Mouse (Mus musculus) CH12.LX (cell line): ENCODE results near the gene Mum1. TPM values are rescaled to one million over a fixed set of nuclear protein-coding genes. Genes with fewer than 3 reads are reported as not detected.

Experiments
- DNase-seq: peaks from one replicate; pipeline ENCODE4 v3.0.0-alpha.2; 2013; ENCODE audit errors: extremely low read depth
- H3K27ac ChIP-seq: 2 replicates; pipeline ENCODE4 v1.5.1; 2012; ENCODE audit warnings: low read depth, mild to moderate bottlenecking, control low read depth, moderate library complexity; ENCODE audit not compliant: insufficient read depth
- H3K27me3 ChIP-seq: replicated peaks from 2 replicates; pipeline ENCODE3; 2012; ENCODE audit warnings: inconsistent platforms
- H3K36me3 ChIP-seq, 2 experiments: replicated peaks in 1 of 2; 2 replicates each; pipeline versions ENCODE3 to v1.6.1; 2012; ENCODE audit warnings: inconsistent platforms in 1 of 2, low read length in 1 of 2, mild to moderate bottlenecking in 1 of 2, mixed read lengths in 1 of 2, moderate library complexity in 1 of 2; ENCODE audit not compliant: control insufficient read depth in 1 of 2, insufficient read depth in 1 of 2
- H3K4me1 ChIP-seq, 2 experiments: 2 replicates each; pipeline ENCODE4 v1.6.1; 2012; ENCODE audit warnings: inconsistent platforms in 1 of 2, moderate library complexity in 1 of 2; ENCODE audit not compliant: insufficient read depth in 2 of 2, control insufficient read depth in 1 of 2
- H3K4me2 ChIP-seq: 2 replicates; pipeline ENCODE4 v1.6.1; 2012; ENCODE audit warnings: low read depth, mild to moderate bottlenecking, control low read depth; ENCODE audit not compliant: poor library complexity, insufficient read depth, severe bottlenecking
- H3K4me3 ChIP-seq, 3 experiments: fragments of 150-350 bp in 1 of 3; sonication (generic) in 1 of 3; replicated peaks in 1 of 3; 2 replicates each; pipeline versions ENCODE3 to v1.5.1; 2011 to 2012; ENCODE audit warnings: low read depth in 2 of 3, low read length in 2 of 3, mild to moderate bottlenecking in 2 of 3, moderate library complexity in 2 of 3, control low read depth in 1 of 3, improper control_type of control experiment in 1 of 3, inconsistent platforms in 1 of 3, mixed read lengths in 1 of 3; ENCODE audit not compliant: poor library complexity in 1 of 3
- H3K79me2 ChIP-seq: replicated peaks from 2 replicates; pipeline ENCODE4 v1.6.1; 2012; ENCODE audit warnings: mild to moderate bottlenecking, moderate library complexity; ENCODE audit not compliant: control insufficient read depth, poor library complexity, insufficient read depth, severe bottlenecking; ENCODE audit errors: extremely low read depth
- H3K9ac ChIP-seq: 2 replicates; pipeline ENCODE4 v1.6.1; 2012; ENCODE audit warnings: low read depth, mild to moderate bottlenecking, control low read depth, moderate library complexity; ENCODE audit not compliant: insufficient read depth
- H3K9me3 ChIP-seq: replicated peaks from 2 replicates; pipeline ENCODE3; 2012; ENCODE audit warnings: low read length, inconsistent platforms, mixed read lengths
- BHLHE40 ChIP-seq: IDR thresholded peaks from 2 replicates; pipeline ENCODE4 v1.6.1; 2011; ENCODE audit warnings: mild to moderate bottlenecking, low read depth, low read length, improper control_type of control experiment
- CHD1 ChIP-seq: IDR thresholded peaks from 2 replicates; pipeline ENCODE4 v1.6.1; 2012; ENCODE audit warnings: low read depth, low read length, improper control_type of control experiment, inconsistent platforms
- E2F4 ChIP-seq: IDR thresholded peaks from 2 replicates; pipeline ENCODE4 v1.6.1; 2011; ENCODE audit warnings: low read depth, low read length, improper control_type of control experiment; ENCODE audit not compliant: insufficient replicate concordance
- ELF1 ChIP-seq: IDR thresholded peaks from 2 replicates; pipeline ENCODE4 v1.6.1; 2014; ENCODE audit warnings: low read depth, mild to moderate bottlenecking, inconsistent platforms, low read length, improper control_type of control experiment
- EP300 ChIP-seq: IDR thresholded peaks from 2 replicates; pipeline ENCODE4 v1.6.1; 2011; ENCODE audit warnings: low read length, improper control_type of control experiment
- ETS1 ChIP-seq: conservative IDR thresholded peaks from 2 replicates; pipeline ENCODE4 v1.6.1; 2012; ENCODE audit warnings: low read depth, mild to moderate bottlenecking, inconsistent platforms, low read length, improper control_type of control experiment, moderate library complexity
- HCFC1 ChIP-seq: IDR thresholded peaks from 2 replicates; pipeline ENCODE4 v1.6.1; 2012; ENCODE audit warnings: low read depth, mild to moderate bottlenecking, inconsistent platforms, low read length, improper control_type of control experiment
- JUN ChIP-seq: IDR thresholded peaks from 2 replicates; pipeline ENCODE4 v1.6.1; 2011; ENCODE audit warnings: low read depth, mild to moderate bottlenecking, low read length, improper control_type of control experiment, moderate library complexity; ENCODE audit not compliant: insufficient read depth
- JUND ChIP-seq: conservative IDR thresholded peaks from 2 replicates; pipeline ENCODE4 v1.6.1; 2011; ENCODE audit warnings: low read depth, low read length, improper control_type of control experiment
- KAT2A ChIP-seq: IDR thresholded peaks from 2 replicates; pipeline ENCODE4 v1.6.1; 2012; ENCODE audit warnings: low read length, improper control_type of control experiment, inconsistent platforms; ENCODE audit not compliant: insufficient replicate concordance
- MAZ ChIP-seq: IDR thresholded peaks from 2 replicates; pipeline ENCODE4 v1.6.1; 2012; ENCODE audit warnings: low read depth, mild to moderate bottlenecking, inconsistent platforms, low read length, improper control_type of control experiment, moderate library complexity
- MEF2A ChIP-seq: IDR thresholded peaks from 2 replicates; pipeline ENCODE4 v1.6.1; 2014; ENCODE audit warnings: low read depth, mild to moderate bottlenecking, inconsistent platforms, low read length, improper control_type of control experiment, borderline replicate concordance
- MXI1 ChIP-seq: IDR thresholded peaks from 2 replicates; pipeline ENCODE4 v1.6.1; 2011; ENCODE audit warnings: mild to moderate bottlenecking, low read depth, low read length, improper control_type of control experiment
- NRF1 ChIP-seq: IDR thresholded peaks from 2 replicates; pipeline ENCODE4 v1.6.1; 2014; ENCODE audit warnings: low read depth, mild to moderate bottlenecking, inconsistent platforms, low read length, improper control_type of control experiment, moderate library complexity
- POLR2A ChIP-seq: IDR thresholded peaks from 2 replicates; pipeline ENCODE4 v1.6.1; 2011; ENCODE audit warnings: low read depth, mild to moderate bottlenecking, improper control_type of control experiment, low read length
- SIN3A ChIP-seq: IDR thresholded peaks from 2 replicates; pipeline ENCODE4 v1.6.1; 2012; ENCODE audit warnings: low read length, improper control_type of control experiment, inconsistent platforms
- SMC3 ChIP-seq: IDR thresholded peaks from 2 replicates; pipeline ENCODE4 v1.6.1; 2011; ENCODE audit warnings: low read depth, low read length, improper control_type of control experiment
- TCF12 ChIP-seq: IDR thresholded peaks from 2 replicates; pipeline ENCODE4 v1.6.1; 2014; ENCODE audit warnings: low read depth, mild to moderate bottlenecking, inconsistent platforms, low read length, improper control_type of control experiment
- USF2 ChIP-seq: conservative IDR thresholded peaks from 2 replicates; pipeline ENCODE4 v1.6.1; 2011; ENCODE audit warnings: low read depth, low read length, improper control_type of control experiment
- ZC3H11A ChIP-seq: IDR thresholded peaks from 2 replicates; pipeline ENCODE4 v1.6.1; 2012; ENCODE audit warnings: low read depth, mild to moderate bottlenecking, inconsistent platforms, low read length, improper control_type of control experiment
- ZKSCAN1 ChIP-seq: IDR thresholded peaks from 2 replicates; pipeline ENCODE4 v1.6.1; 2012; ENCODE audit warnings: low read depth, inconsistent platforms, low read length, improper control_type of control experiment, borderline replicate concordance
- ZNF384 ChIP-seq: IDR thresholded peaks from 2 replicates; pipeline ENCODE4 v1.6.1; 2012; ENCODE audit warnings: low read depth, low read length, improper control_type of control experiment, inconsistent platforms
- dilution Hi-C: fragments of 300-500 bp; cut with MboI; formaldehyde crosslinking; loops from 2 replicates; pipeline ENCODE4 v1.14.3; 2020; ENCODE audit warnings: low sequenced_read_pairs; ENCODE audit not compliant: extremely low pct_unique_long_range_greater_than_20kb, extremely low pct_ligation_motif_present
- in situ Hi-C: fragments of 300-500 bp; cut with MboI; formaldehyde crosslinking; loops from 3 replicates; pipeline ENCODE4 v1.14.3; 2019; ENCODE audit warnings: low sequenced_read_pairs, low pct_ligation_motif_present, low pct_unique_long_range_greater_than_20kb, mixed read lengths
- polyA plus RNA-seq: library from polyadenylated mRNA; unstranded; fragments of >175 nt; gene quantifications from 2 replicates; pipeline ENCODE4 v1.2.1, GENCODE M21; 2012; ENCODE audit warnings: low read depth; ENCODE audit not compliant: insufficient read length
- total RNA-seq, 2 experiments: library from RNA; depleted of rRNA; stranded (reverse); fragments of 300-350 nt in 1 of 2; fragments of >200 nt in 1 of 2; gene quantifications; 2 replicates each; pipeline ENCODE4 v1.2.3; 2012 to 2014

Mum1 gene
- total and polyA plus RNA-seq, 3 experiments: 22.9 to 35.6 (median 25.1) TPM

- no peak overlapping the region for H3K4me3 ChIP-seq
- dilution Hi-C loops: no loop called here
These were observed 43.9 kb downstream of the Mum1 start for GRCm38 (mm10) chr10:80270099-80270498.

GRCm38 (mm10) chr10:80270734-80271181 lies 44.5 kb downstream of the Mum1 start:
- Histone ChIP-seq H3K27me3 (no peaks in the 10 kb centered on the region), H3K36me3 (peaks cover 39 to 74% of the 10 kb centered on the region in 2 experiments), H3K9ac (0 out of 2 replicates have a peak overlapping the region, but pooled peaks have one; percentile 10), H3K4me2 (peak overlapping the region; percentile 5; the same call in 1 of the 2 replicates), H3K27ac (peak overlapping the region; percentile 50), H3K9me3 (no peaks in the 10 kb centered on the region), H3K79me2 (peaks cover 91% of the 10 kb centered on the region), H3K4me3 (peak overlapping the region in 1 of 3 experiments; percentile 9), H3K4me1 (peaks cover 45 to 76% of the 10 kb centered on the region in 2 experiments)
- dilution Hi-C loops: no loop called here
- no peak for DNase-seq
- in situ Hi-C loops: no loop called here
- TF ChIP-seq ZKSCAN1 (no peak), KAT2A (no peak), CHD1 (no peak), HCFC1 (no peak), MEF2A (no peak), ZNF384 (no peak), BHLHE40 (no peak), NRF1 (no peak), MAZ (no peak), POLR2A (no peak), USF2 (no peak), JUND (no peak), TCF12 (no peak), SIN3A (no peak), MXI1 (no peak)

More at GRCm38 (mm10) chr10:80270099-80270498, 43.9 kb downstream of the Mum1 start:
- H3K9ac ChIP-seq: no peak overlapping the region
- TF ChIP-seq HCFC1 (no peak), POLR2A (no peak), JUN (no peak), MEF2A (no peak), ETS1 (no peak), EP300 (no peak), ZKSCAN1 (no peak), SMC3 (no peak), ELF1 (no peak), ZC3H11A (no peak), E2F4 (no peak), TCF12 (no peak)
- TF ChIP-seq, all 38 proteins: peak for 0
- H3K4me1 ChIP-seq: peaks cover 45 to 76% of the 10 kb centered on the region in 2 experiments
- H3K4me2 ChIP-seq: 0 out of 2 replicates have a peak overlapping the region, but pooled peaks have one; percentile 5
- H3K9me3 ChIP-seq: no peaks in the 10 kb centered on the region
- in situ Hi-C loops: no loop called here
- no peaks in the 10 kb centered on the region for H3K27me3 ChIP-seq
- peak overlapping the region; percentile 50 for H3K27ac ChIP-seq
- H3K79me2 ChIP-seq: peaks cover 97% of the 10 kb centered on the region
- DNase-seq: no peak
- H3K36me3 ChIP-seq: peaks cover 36 to 69% of the 10 kb centered on the region in 2 experiments
